Comparison of ENCODE assay signal across 18 mouse cellular contexts in genomic region chr9:26649506-26649905, GRCm38 (mm10).
DNase-seq lines count a peak whose midpoint lies in the region; TF ChIP-seq lines count a peak whose summit lies in the region.
"Had no signal": no experiment of that assay in that cellular context is flagged by ENCODE, and none has a peak within 500 bp of the region (broad histone marks: within the 10 kb centered on the region; RNA-seq: fewer than 3 reads in every experiment).

No protein-coding gene starts in this region.

- intact Hi-C loops in left cerebral cortex, postnatal 4 days (cut with DNase I), result loop anchor here (5.0 kb wide), 1 partner anchor 132 kb away; no protein-coding TSS in a partner anchor

- peak; percentile 22 to 41 for DNase-seq in left cerebral cortex, adult 18-20 months (ENCODE audit: low spot score in 2 of 2)
- no peak for DNase-seq in left cerebral cortex, postnatal 4 days
- DNase-seq in right cerebral cortex, adult 18-20 months, result peak; percentile 48
- no peak for DNase-seq in right cerebral cortex, postnatal 14 days
- DNase-seq in brain, embryonic 14.5 days (ENCODE audit: low read depth), result peak; percentile 7
- DNase-seq in urinary bladder, postnatal 4 days (ENCODE audit: low spot score in 2 of 2), result no peak
- DNase-seq: adrenal gland, adult 8-10 months; adrenal gland, postnatal 25 days; cerebellum, adult 11 months; cerebellum, adult 2 months; cerebellum, adult 9-11 months; cerebellum, postnatal 25 days; forebrain, postnatal 0 days; gastrocnemius, postnatal 10 days; gastrocnemius, postnatal 36 days; heart, adult 2 months; heart, postnatal 14 days; heart, postnatal 4 days had no signal

- no peak for TF ChIP-seq POLR2A in brain, embryonic 14.5 days (IDR thresholded peaks at IDR 0.05; ENCODE audit: borderline replicate concordance, extremely low read depth, insufficient read depth, insufficient read length, poor library complexity, severe bottlenecking)

- no peak for TF ChIP-seq CTCF in brain, embryonic 14.5 days (IDR thresholded peaks at IDR 0.05; ENCODE audit: borderline replicate concordance, extremely low read depth, insufficient read depth, insufficient read length)

Comparison
In these comparisons a context has a peak if more than half of its experiments do, and no peak if none do; other contexts are left out.
1. DNase-seq: peak in left cerebral cortex, adult 18-20 months (2 of 2), right cerebral cortex, adult 18-20 months (single experiment) and brain, embryonic 14.5 days (single experiment); none in left cerebral cortex, postnatal 4 days (single experiment), right cerebral cortex, postnatal 14 days (single experiment) and urinary bladder, postnatal 4 days (0 of 2).